Mouse (Mus musculus) testis, postnatal 14 days (tissue): Measurements from ENCODE around the gene Lamb3.
"Not testable (repeated sequence)": the region's sequence is repeated elsewhere in the genome, so short reads cannot be mapped to it uniquely, and the experiment has no call there.

Source experiments
- DNase-seq: peaks from one replicate; pipeline ENCODE4 v3.0.0; 2021; ENCODE audit warnings: low spot score

Lamb3 gene

GRCm38 (mm10) chr1:193244235-193244634 is 36.7 kb downstream of the Lamb3 start:
- DNase-seq = no peak

DNA sequence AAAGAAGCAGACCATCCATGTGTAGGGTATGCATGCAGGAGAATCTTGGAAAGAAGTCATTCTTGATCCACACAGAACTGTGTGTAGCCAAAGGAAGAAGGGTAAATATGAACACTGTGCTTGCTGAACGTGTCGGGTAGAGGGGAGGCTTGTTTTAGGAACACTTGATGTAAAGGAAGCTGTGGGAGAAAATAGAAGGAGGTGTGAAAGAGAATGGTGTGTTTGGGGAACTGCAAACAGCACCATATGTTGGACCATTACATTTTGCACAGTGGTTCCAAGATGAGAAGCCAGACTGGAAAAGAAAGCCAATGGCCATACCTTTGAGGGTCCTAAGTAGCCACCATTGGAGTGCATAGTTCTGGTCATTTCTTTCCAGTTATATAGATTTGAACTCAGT is 42.5 kb downstream of the Lamb3 start:
- no peak for DNase-seq

- no peak for DNase-seq
These were observed 43.9 kb downstream of the Lamb3 start for GRCm38 (mm10) chr1:193251386-193251785.

- no peak for DNase-seq
These were observed 45.1 kb downstream of the Lamb3 start for GRCm38 (mm10) chr1:193252616-193253015.

DNA sequence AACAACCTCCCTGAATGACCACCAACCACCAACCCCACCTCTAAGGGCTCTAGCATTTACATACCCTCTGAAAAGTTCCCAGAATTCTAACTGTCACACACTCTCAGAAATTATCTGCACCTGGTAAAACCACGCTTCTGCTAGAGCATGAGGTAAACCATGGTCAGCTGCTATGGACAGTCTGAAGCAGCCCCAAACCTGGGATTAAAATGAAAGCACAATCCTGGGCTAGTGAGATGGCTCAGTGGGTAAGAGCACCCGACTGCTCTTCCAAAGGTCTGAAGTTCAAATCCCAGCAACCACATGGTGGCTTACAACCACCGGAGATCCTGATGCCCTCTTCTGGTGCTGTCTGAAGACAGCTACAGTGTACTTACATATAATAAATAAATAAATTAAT is 46.4 kb downstream of the Lamb3 start:
- DNase-seq = not testable (repeated sequence)

DNA sequence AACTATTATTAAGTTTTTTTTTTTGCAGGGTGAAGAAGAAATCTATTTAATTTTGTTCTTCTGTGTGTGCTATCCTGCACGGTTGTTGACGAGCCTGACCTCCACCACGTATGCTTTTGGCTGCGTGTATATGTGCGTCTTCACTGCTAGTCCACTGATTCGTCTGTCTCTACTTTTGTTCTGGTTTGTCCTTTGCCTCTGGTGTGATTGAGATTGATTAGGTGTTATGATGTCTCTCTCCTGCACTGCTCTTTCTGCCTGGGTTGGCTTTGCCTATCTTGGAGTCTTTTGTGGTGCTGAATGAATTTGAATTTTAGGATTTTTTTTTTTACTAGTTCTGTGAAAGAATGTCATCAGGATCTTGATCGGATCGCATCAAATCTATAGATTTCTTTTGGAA is 47.5 kb downstream of the Lamb3 start:
- no peak for DNase-seq

GRCm38 (mm10) chr1:193255488-193256288 is 48.2 kb downstream of the Lamb3 start:
- DNase-seq = no peak

- no peak for DNase-seq
These were observed 48.7 kb downstream of the Lamb3 start for GRCm38 (mm10) chr1:193256289-193256577.

GRCm38 (mm10) chr1:193256621-193257098 is 49.2 kb downstream of the Lamb3 start:
- no peak for DNase-seq

DNA sequence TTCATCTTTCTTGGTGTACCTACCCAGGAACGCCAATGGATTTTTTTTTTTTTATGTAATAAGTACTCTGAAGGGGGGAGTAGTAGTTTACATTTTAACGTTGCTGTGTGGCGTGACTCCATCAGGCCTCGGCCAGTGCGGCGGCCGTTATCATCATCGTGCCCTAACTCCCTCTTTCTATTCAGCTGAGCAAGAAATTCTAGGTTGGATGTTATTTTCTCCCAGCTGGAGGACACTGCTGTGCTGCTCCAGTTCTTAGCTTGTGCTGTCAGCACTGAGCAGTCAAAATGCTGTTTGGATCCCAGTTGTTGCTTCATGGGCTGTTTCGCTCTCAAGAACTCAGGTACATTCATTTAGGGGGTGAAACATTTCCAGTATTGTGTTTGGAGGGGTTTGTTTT is 52.1 kb downstream of the Lamb3 start:
- no peak for DNase-seq

DNA sequence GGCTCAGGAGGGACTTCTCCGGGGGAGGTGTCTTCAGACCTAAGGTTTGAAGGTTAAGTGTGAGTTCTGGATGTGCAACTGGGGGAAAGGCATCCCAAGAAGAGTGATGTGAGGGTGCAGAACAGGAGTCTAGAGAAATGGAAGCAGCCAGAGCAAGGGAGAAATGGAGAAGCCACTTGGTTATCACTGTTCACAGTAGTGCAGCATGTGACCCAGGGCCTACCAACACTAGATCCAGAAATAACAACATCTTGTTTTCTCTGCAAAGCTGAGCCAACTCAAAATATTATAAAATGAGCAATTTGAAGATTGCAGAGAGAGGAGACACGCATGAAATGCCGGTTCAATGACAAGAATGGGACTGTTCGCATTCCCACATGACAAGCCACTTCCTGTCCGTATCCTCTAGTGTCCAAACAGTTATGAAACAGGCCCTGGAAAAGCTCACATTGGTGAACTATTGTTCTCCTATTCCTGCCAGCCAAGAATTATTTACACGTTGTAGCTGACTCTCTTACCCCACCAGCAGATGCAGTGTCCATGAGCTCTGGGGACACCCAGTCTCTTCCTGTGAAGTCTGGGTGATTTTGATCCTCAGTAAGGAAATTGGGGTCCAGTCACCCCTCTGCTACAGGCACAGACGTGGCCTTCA is 54.5 kb downstream of the Lamb3 start:
- DNase-seq = no peak

DNA sequence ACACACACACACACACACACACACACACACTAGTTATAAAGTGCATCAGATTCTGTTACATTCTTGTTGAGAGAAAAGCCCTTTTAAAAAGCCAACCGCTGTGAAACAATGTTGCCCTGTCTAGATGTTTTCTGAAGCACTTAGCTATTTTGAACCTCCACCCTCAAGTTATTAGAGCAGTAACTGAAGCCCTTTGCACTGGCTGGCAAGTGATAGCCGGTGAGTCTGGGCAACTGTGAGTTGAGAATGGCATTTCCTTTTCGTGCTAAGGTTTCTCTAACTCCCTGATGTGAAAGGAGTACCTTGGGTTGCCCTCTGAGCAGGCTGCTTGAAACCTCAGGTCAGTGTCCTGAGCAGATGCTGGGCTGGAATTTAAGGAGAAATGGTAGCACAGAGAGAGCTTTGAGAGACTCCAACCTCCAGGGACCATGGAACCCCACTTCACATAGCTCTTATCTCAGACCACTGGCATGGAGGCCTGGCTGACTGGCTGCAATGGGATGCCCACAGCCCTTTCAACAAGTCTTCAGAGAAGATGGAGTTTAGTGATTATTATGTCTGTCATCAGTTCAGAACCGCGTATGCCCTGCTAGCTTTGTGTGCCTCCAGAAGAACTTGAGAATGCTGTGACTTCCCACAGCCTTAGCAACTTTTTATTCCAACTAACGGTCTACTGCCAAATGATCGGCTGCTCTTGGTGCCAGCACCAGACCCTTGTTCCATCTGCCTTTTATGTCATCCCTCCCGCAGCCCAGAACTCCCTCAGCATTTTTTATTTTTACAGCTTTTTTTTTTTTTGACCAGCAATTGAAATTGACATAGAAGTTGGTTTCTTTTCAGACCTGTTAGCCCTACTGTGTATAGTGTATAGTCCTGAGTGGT is 55.8 kb downstream of the Lamb3 start:
- DNase-seq = no peak

- peak; percentile 14 for DNase-seq
These were observed 56.6 kb downstream of the Lamb3 start, which contains the start of gene Hsd11b1 for GRCm38 (mm10) chr1:193263955-193264598. Hsd11b1 (minus strand) TSS chr1:193264075.

DNA sequence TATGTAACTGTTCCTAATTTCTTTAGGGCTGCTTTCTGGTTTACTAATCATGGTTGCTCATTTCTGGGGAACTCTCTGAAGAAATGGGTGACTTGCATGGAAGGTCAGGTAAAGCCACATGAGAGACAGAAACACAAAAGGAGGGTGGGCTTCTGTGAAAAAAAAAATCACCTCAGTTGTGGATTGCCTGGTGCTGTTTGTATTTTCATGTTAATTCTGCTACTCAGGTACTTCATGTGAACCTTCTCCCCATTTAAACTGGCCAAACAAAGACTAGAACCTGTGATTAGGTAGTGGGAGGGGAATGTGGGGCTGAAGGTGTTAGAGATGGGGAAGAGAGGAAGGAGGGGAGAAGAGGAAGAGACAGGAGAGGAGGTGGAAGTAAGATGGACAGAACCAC is 58.2 kb downstream of the Lamb3 start:
- no peak for DNase-seq

- no peak for DNase-seq
These were observed 63.7 kb downstream of the Lamb3 start for GRCm38 (mm10) chr1:193270965-193271763.

DNA sequence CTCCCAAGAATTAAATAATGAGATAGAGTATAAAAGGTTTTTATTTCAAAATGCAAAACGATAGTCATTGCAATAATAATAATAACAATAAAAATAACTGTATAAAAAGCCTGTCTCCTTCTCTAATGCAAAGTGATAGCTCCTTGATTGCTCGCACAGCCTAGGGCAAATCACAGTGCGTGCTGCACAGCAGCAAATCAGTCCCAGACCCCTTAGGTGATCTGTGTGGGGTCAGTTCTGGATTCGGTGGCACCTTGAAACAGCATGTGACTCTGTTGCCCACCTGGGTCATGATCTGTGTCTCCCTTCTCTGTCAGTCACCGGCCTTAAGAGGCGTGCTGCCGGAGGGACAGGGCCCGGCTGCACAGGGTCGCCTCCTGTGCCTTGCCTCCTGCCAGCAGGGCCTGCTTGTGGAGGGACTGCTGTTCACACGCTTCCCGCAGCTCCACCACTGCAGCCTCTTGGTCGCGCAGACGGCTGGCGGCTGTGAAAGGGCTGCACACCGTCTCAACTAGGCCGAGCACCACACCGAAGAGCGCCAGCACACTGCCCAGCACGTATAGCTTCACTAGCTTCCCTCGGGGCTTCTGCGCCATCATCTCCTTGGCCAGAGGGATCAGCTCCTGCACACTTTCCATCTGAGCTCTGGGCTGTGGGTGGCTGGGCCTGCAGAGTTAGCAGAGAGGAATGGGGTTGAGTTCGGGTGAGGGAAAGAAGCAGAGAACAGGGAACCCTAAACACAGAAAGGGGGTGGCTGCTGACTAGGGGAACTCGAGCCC is 64.8 kb downstream of the Lamb3 start:
- no peak for DNase-seq

- DNase-seq = peak; percentile 62
These were observed 65.6 kb downstream of the Lamb3 start, which contains the start of gene G0s2 for GRCm38 (mm10) chr1:193272916-193273601. G0s2 (minus strand) TSS chr1:193273217.

GRCm38 (mm10) chr1:193274407-193275071 is 67.0 kb downstream of the Lamb3 start:
- no peak for DNase-seq

- no peak for DNase-seq
These were observed 71.0 kb downstream of the Lamb3 start for GRCm38 (mm10) chr1:193278414-193279045.
